In the genomic region with DNA sequence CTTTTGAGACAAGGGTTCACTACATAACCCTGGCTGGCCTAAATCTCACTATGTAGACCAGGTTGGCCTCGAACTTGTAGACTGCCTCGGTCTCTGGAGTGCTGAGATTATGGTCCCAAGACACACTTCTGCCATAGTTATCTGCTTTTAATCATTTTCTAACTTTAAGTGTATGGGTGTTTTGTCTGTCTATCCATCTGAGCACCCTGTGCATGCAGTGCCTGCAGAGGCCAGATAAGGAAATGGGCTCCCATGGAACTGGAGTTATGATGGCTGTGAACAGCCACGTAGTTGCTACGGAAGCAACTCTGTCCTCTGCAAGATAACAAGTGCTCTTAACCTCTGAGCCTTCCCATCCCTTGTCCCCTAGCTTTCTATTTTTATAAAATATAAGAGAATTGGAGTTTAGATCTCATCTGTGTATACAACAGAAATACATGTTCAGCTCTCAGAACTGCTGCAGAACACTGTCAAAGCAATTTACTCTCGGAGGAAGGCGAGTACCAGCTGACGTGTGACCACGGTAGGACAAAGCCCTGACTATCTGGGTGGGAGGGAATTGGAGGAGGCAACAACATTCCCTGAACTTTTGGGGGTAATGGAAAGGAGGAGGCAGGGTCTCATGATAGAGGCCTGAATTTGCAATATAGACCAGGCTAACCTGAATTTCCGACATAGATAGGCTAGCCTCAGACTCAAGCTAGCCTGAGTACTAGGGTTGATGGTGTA, we compare ENCODE assay signal across 10 mouse cellular contexts. TPM values are rescaled to one million over a fixed set of nuclear protein-coding genes. Genes with fewer than 3 reads are reported as not detected.
DNase-seq lines count a peak whose midpoint lies in the region; ATAC-seq and TF ChIP-seq lines count a peak whose summit lies in the region.
"Had no signal": no experiment of that assay in that cellular context is flagged by ENCODE, and none has a peak within 500 bp of the region (broad histone marks: within the 10 kb centered on the region; RNA-seq: fewer than 3 reads in every experiment).

No protein-coding gene starts in this region.

- no peak for TF ChIP-seq CTCF in MEL (IDR thresholded peaks at IDR 0.05 in 2 of 3, conservative IDR thresholded peaks at IDR 0.05 in 1 of 3; ENCODE audit: control insufficient read depth in 1 of 3, insufficient read depth in 1 of 3, low read depth in 2 of 3, low read length in 3 of 3, poor library complexity in 1 of 3, severe bottlenecking in 1 of 3)
- no peak for TF ChIP-seq CTCF in left cerebral cortex, adult 2 months (IDR thresholded peaks at IDR 0.05)

- intact Hi-C loops in left cerebral cortex, adult 2 months (cut with DNase I), result no loop called here

- peaks cover 9% of the 10 kb centered on the region; the same call in 1 of the 2 replicates for H3K79me2 ChIP-seq in MEL (ENCODE audit: control insufficient read depth, insufficient read depth, low read length, poor library complexity)

- peak; percentile 100 for TF ChIP-seq EP300 in MEL (IDR thresholded peaks at IDR 0.05; ENCODE audit: low read depth in 1 of 2, low read length in 2 of 2)

- H3K36me3 ChIP-seq in heart, embryonic 12.5 days, result no peaks in the 10 kb centered on the region
- H3K36me3 ChIP-seq in MEL (ENCODE audit: control insufficient read depth in 1 of 2, insufficient read depth in 2 of 2, low read length in 2 of 2), result peaks cover 0 to 41% of the 10 kb centered on the region in 2 experiments; a peak in 2 of 4 replicates
- H3K36me3 ChIP-seq: limb, embryonic 12.5 days had no signal

- TF ChIP-seq POLR2A in MEL (IDR thresholded peaks at IDR 0.05; ENCODE audit: control insufficient read depth in 1 of 2, insufficient read depth in 1 of 2, low read depth in 1 of 2, low read length in 2 of 2, poor library complexity in 1 of 2), result no peak

- WGBS in heart, embryonic 12.5 days, result 45% methylated on average over 9 of the region's 9 CpGs

- H3K27me3 ChIP-seq in heart, embryonic 12.5 days (replicated peaks), result no peaks in the 10 kb centered on the region
- H3K27me3 ChIP-seq in MEL (ENCODE audit: control insufficient read depth in 1 of 2, insufficient read depth in 2 of 2, low read length in 2 of 2), result no peaks in the 10 kb centered on the region
- H3K27me3 ChIP-seq: limb, embryonic 12.5 days had no signal

- H3K9me3 ChIP-seq in heart, embryonic 12.5 days (replicated peaks), result no peaks in the 10 kb centered on the region
- no peaks in the 10 kb centered on the region for H3K9me3 ChIP-seq in MEL (replicated peaks; ENCODE audit: insufficient read depth, low read length)
- H3K9me3 ChIP-seq: limb, embryonic 12.5 days had no signal

- no peak overlapping the region for H3K9ac ChIP-seq in heart, embryonic 12.5 days
- H3K9ac ChIP-seq in MEL (ENCODE audit: control insufficient read depth, low read depth, low read length, poor library complexity, severe bottlenecking), result peak overlapping the region; percentile 17
- H3K9ac ChIP-seq: limb, embryonic 12.5 days had no signal

- no peak for DNase-seq in heart, postnatal 4 days
- DNase-seq in MEL (ENCODE audit: low read depth, low spot score), result peak; percentile 97
- DNase-seq in right cerebral cortex, postnatal 14 days, result no peak
- no peak for DNase-seq in left cerebral cortex, adult 2 months (ENCODE audit: extremely low spot score in 1 of 2, low spot score in 2 of 2)
- no peak for DNase-seq in embryo, embryonic 9.5 days (ENCODE audit: extremely low spot score)

- H3K4me1 ChIP-seq in heart, embryonic 12.5 days (replicated peaks), result peaks cover 52% of the 10 kb centered on the region
- peaks cover 8 to 30% of the 10 kb centered on the region in 2 experiments for H3K4me1 ChIP-seq in MEL (ENCODE audit: control insufficient read depth in 1 of 2, insufficient read depth in 2 of 2, low read length in 2 of 2)

- H3K27ac ChIP-seq in heart, embryonic 12.5 days (ENCODE audit: poor library complexity, severe bottlenecking), result peak overlapping the region; percentile 67
- peak overlapping the region; percentile 94 for H3K27ac ChIP-seq in MEL (ENCODE audit: control insufficient read depth, low read depth, low read length)
- H3K27ac ChIP-seq in left cerebral cortex, adult 2 months, result no peak overlapping the region
- H3K27ac ChIP-seq: limb, embryonic 12.5 days; macrophage had no signal

- ATAC-seq in heart, embryonic 12.5 days (ENCODE audit: insufficient number of reproducible peaks, low FRiP score), result peak; percentile 93
- ATAC-seq in hematopoietic stem cell, adult 5-6 weeks (replicated peaks in 1 of 2; ENCODE audit: insufficient read depth in 1 of 2, low FRiP score in 2 of 2, low TSS enrichment in 1 of 2, low read depth in 1 of 2, poor library complexity in 2 of 2, severe bottlenecking in 2 of 2), result peak; percentile 57 to 68
- peak; percentile 83 for ATAC-seq in megakaryocyte progenitor cell, adult 5-6 weeks (replicated peaks; ENCODE audit: poor library complexity)

- no peak overlapping the region for H3K4me2 ChIP-seq in heart, embryonic 12.5 days
- H3K4me2 ChIP-seq: limb, embryonic 12.5 days had no signal

- no peak overlapping the region for H3K4me3 ChIP-seq in heart, embryonic 12.5 days
- H3K4me3 ChIP-seq in MEL (ENCODE audit: control insufficient read depth in 1 of 2, insufficient read depth in 1 of 2, low read depth in 2 of 2, low read length in 2 of 2), result peak overlapping the region in 1 of 2 experiments; percentile 4; a peak in 1 of 4 replicates
- no peak overlapping the region for H3K4me3 ChIP-seq in left cerebral cortex, adult 2 months
- H3K4me3 ChIP-seq: limb, embryonic 12.5 days had no signal

- TF ChIP-seq RAD21 in MEL (IDR thresholded peaks at IDR 0.05; ENCODE audit: low read depth, low read length), result no peak

TF ChIP-seq in MEL, 35 proteins besides CTCF, POLR2A, EP300 and RAD21 (continues in another document):
- TF ChIP-seq MYC (IDR thresholded peaks at IDR 0.05; ENCODE audit: low read depth, low read length) (peak; percentile 69), HCFC1 (IDR thresholded peaks at IDR 0.05; ENCODE audit: low read depth, low read length) (peak; percentile 66), KAT2A (conservative IDR thresholded peaks at IDR 0.05; ENCODE audit: low read depth, low read length) (no peak), ZNF384 (IDR thresholded peaks at IDR 0.05; ENCODE audit: low read depth, low read length) (no peak), ZMIZ1 (IDR thresholded peaks at IDR 0.05; ENCODE audit: low read depth, low read length) (peak; percentile 54; the same call in 1 of the 2 replicates), MYB (IDR thresholded peaks at IDR 0.05; ENCODE audit: low read depth, low read length) (peak; percentile 73; the same call in 1 of the 2 replicates), RCOR1 (IDR thresholded peaks at IDR 0.05; ENCODE audit: low read depth, low read length) (peak; percentile 99), NRF1 (IDR thresholded peaks at IDR 0.05; ENCODE audit: insufficient read depth, low read depth, low read length, poor library complexity, severe bottlenecking) (no peak), GABPA (IDR thresholded peaks at IDR 0.05; ENCODE audit: low read depth, low read length) (no peak), CHD2 (IDR thresholded peaks at IDR 0.05; ENCODE audit: low read length) (no peak), USF1 (IDR thresholded peaks at IDR 0.05; ENCODE audit: low read depth, low read length) (no peak), POLR2AphosphoS5 (IDR thresholded peaks at IDR 0.05; ENCODE audit: borderline replicate concordance, low read depth, low read length) (0 out of 2 replicates have a peak, but pooled peaks have one; percentile 23), E2F4 (IDR thresholded peaks at IDR 0.05; ENCODE audit: borderline replicate concordance, low read depth, low read length) (no peak), TAL1 (IDR thresholded peaks at IDR 0.05; ENCODE audit: low read length) (peak; percentile 100), BHLHE40 (IDR thresholded peaks at IDR 0.05; ENCODE audit: borderline replicate concordance, low read depth, low read length) (peak; percentile 91), ELF1 (IDR thresholded peaks at IDR 0.05; ENCODE audit: low read depth, low read length) (peak; percentile 62; the same call in 1 of the 2 replicates), GATA1 (IDR thresholded peaks at IDR 0.05; ENCODE audit: low read depth, low read length) (peak; percentile 100), ZC3H11A (IDR thresholded peaks at IDR 0.05; ENCODE audit: low read depth, low read length) (0 out of 2 replicates have a peak, but pooled peaks have one; percentile 1), POLR2AphosphoS2 (IDR thresholded peaks at IDR 0.05; ENCODE audit: low read length) (peak; percentile 66; the same call in 1 of the 2 replicates), USF2 (IDR thresholded peaks at IDR 0.05; ENCODE audit: borderline replicate concordance in 1 of 2, insufficient read depth in 1 of 2, low read depth in 1 of 2, low read length in 2 of 2) (no peak), ZKSCAN1 (IDR thresholded peaks at IDR 0.05; ENCODE audit: low read depth, low read length) (no peak), ETS1 (IDR thresholded peaks at IDR 0.05; ENCODE audit: low read depth, low read length) (peak; percentile 98), TBP (IDR thresholded peaks at IDR 0.05; ENCODE audit: low read depth, low read length) (peak; percentile 62), CHD1 (IDR thresholded peaks at IDR 0.05; ENCODE audit: low read depth, low read length) (no peak), MXI1 (IDR thresholded peaks at IDR 0.05; ENCODE audit: low read depth, low read length) (no peak), SMC3 (IDR thresholded peaks at IDR 0.05; ENCODE audit: low read depth, low read length) (no peak), NELFE (IDR thresholded peaks at IDR 0.05; ENCODE audit: low read depth, low read length) (no peak), UBTF (IDR thresholded peaks at IDR 0.05; ENCODE audit: borderline replicate concordance, insufficient read depth, low read depth, low read length) (no peak), MEF2A (IDR thresholded peaks at IDR 0.05; ENCODE audit: extremely low read depth, insufficient replicate concordance, low read depth, low read length, poor library complexity, severe bottlenecking) (peak; percentile 85; the same call in 1 of the 2 replicates), MAX (IDR thresholded peaks at IDR 0.05; ENCODE audit: low read length) (no peak), JUND (IDR thresholded peaks at IDR 0.05; ENCODE audit: low read depth, low read length) (peak; percentile 60; the same call in 1 of the 2 replicates)

RNA-seq across cellular contexts. Expression of a gene that starts 10.2 kb away (rescaled TPM):
- polyA plus RNA-seq in heart, embryonic 12.5 days (2016; fragmentation: Nextera tagmentation; extraction: Ambion mirVana), result 22.1 and 22.5 TPM in 2 replicates
- total RNA-seq in heart, postnatal 4 days (2021), result 10 to 100 TPM; 12.9 to 14.3 TPM
- 13.2 TPM in 2 replicates for total RNA-seq in MEL (2012; rRNA removed)
- polyA plus RNA-seq in MEL (2012; ENCODE audit: insufficient read depth in 1 of 2, insufficient read length in 2 of 2, low read depth in 1 of 2, low replicate concordance in 2 of 2, missing spikeins in 1 of 2), result 10 to 100 TPM in 1 of 2 experiments, not detected in 1; 17.9 TPM
- 12.8 and 19.6 TPM in 2 replicates for total RNA-seq in hematopoietic stem cell, adult 5-6 weeks (2017)
- 39.2 and 40.8 TPM in 2 replicates for total RNA-seq in megakaryocyte progenitor cell, adult 5-6 weeks (2015)
- 23.9 and 24.4 TPM in 2 replicates for total RNA-seq in megakaryocyte progenitor cell, adult 5-6 weeks (2017)
- 1 to 10 TPM; 2.4 to 4.1 TPM for total RNA-seq in left cerebral cortex, adult 2 months (2021)
